Mouse (Mus musculus) urinary bladder, adult 2 months (tissue): ENCODE measurements around the gene Ccdc62. TPM values are rescaled to one million over a fixed set of nuclear protein-coding genes. Genes with fewer than 3 reads are reported as not detected.
A peak's percentile ranks its signal among the peaks of the same experiment; 100 is the strongest.

Source experiments
- DNase-seq: peaks from one replicate; pipeline ENCODE4 v3.0.0; 2022; ENCODE audit warnings: low spot score
- polyA plus RNA-seq: library from polyadenylated mRNA; depleted of rRNA; stranded (reverse); fragments of >200 nt; gene quantifications from 2 replicates; pipeline ENCODE4 v1.2.3, GENCODE M21; 2012

The Ccdc62 gene
- polyA plus RNA-seq, 1 experiment: 15.4 TPM

DNA sequence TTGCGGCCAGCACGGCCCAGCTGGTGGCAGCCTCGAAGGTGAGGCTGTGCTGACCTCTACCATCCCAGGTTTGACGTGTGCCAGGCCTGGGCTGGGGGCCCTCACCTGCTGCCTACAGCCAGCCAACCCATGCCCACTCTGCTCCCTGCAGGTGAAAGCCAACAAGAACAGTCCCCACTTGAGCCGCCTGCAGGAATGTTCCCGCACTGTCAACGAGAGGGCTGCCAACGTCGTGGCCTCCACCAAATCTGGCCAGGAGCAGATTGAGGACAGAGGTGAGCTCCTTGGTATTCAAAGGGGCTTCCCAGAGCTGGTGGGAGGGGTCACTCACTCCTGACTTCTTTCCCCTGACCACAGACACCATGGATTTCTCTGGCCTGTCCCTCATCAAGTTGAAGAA is 70.8 kb downstream of the Ccdc62 start:
- no peak for DNase-seq

DNA sequence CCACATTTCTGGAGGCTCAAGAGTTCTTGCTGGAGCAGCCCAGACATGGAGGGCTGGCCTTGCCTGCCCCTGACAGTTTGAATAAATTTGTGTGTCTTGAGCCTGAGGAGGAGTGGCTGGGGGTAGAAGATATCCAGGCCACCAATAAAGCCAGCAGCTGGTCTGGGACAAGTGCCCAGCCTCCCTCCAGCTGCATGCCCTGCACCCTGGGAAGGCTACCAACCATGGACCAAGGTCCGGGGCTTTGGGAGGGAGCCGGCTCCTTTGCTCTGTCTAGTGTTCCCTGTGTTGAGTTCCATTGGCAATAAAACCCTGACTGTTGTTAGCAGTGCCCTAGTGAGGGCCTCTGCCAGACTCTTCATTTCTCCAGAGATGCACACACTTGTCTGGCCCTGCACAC is 72.4 kb downstream of the Ccdc62 start:
- DNase-seq: peak; percentile 26

GRCm38 (mm10) chr5:124003375-124003774 is 72.9 kb downstream of the Ccdc62 start:
- no peak for DNase-seq

GRCm38 (mm10) chr5:124004356-124005150 is 74.1 kb downstream of the Ccdc62 start:
- DNase-seq: no peak

DNA sequence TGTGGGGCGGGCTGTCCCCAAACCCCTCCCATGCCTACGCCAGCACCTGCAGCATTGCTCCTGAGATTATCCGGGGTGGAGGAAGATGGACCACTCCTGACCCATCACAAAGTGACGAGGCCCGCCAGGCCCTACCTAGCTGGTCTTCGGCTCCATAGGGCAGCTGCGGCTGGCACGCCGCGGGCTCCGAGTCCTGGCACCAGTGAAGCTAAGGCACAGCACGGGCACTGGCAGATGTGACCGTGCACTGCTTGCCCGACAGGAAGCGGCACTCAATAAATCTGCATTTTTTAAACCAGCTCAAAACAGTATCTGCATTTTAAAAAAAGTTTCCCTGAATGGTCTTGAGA is 74.6 kb downstream of the Ccdc62 start:
- no peak for DNase-seq

GRCm38 (mm10) chr5:124005591-124005990 is 75.1 kb downstream of the Ccdc62 start:
- DNase-seq: no peak

DNA sequence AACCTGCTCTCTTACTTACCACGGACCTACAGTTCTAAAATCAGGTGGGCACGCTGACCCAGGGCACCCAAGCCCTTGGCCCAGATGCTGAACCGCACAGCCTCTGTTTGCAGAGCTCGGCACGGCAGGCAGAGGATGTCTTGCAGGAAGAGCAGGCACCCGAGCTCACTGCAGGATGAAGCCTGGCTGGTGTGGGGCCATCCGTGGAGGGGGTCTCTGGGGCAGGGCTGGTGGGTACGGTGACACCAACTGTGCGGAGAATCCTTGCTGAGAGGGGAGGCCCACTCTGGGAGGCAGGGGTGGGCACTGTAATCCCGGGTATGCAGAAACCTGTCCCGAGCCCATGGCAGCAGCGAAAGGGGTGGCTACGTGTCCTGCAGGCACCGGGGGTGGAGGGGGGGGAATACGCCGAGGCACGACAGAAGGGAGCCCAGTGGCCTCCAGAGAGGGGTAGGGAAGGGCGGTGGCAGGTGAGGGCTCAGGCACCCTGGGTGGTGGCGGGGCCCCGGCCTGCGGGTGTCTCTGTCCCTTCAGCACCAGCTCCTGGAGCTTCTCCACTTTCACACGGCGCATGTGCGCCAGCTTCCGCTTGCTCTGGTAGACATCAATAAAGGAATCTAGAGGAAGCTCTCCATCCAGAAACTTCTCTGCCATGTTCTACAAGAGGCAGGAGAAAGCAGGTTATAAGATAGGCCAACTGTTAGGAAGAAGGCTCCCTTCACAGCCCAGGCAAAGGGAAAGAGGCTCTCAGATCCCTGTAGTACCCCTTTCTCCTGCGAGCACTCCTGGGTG is 75.8 kb downstream of the Ccdc62 start:
- DNase-seq: no peak

- peak; percentile 70 for DNase-seq
Observed at GRCm38 (mm10) chr5:124006891-124007491, 76.5 kb downstream of the Ccdc62 start.

DNA sequence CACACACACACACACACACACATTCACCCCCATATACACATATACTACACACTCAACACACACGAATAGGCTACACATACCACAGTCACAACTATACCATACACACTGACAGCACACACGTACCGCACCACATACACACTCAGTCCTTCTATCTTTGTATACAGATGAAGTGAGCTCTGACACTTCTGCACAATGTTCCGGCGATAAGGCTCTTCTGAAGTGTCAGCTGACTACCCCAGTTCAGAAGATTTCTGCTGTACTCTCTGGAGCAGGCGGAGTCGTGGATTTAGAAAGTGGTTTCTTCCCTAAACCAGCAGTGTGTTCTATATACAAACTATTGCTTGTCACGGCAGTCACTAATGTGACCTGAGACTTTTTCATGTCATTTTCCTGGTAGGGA is 79.6 kb downstream of the Ccdc62 start:
- DNase-seq: no peak

GRCm38 (mm10) chr5:124010910-124011655 is 80.6 kb downstream of the Ccdc62 start:
- peak; percentile 34 for DNase-seq

GRCm38 (mm10) chr5:124011927-124012326 is 81.4 kb downstream of the Ccdc62 start:
- DNase-seq: no peak

GRCm38 (mm10) chr5:124012885-124013284 is 82.4 kb downstream of the Ccdc62 start:
- no peak for DNase-seq

DNA sequence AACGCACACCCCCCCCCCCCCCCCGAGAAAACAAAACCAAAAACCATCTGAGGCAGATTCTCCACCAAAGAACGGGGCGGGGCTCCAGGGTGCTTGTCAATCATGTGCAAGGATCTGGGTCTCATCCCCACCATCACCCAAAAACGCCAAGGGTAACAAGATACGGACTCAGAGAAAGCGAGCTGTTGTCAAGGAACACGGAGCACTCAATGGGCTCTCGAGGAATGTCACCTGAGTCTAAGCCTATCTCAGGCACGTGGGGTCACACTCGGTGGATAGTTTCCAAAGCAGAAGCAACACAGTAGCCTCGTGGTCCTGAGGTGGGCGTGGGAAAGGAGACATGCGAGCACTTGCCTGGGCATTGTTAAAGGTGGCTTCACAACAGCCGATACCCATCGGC is 83.3 kb downstream of the Ccdc62 start:
- DNase-seq: no peak

DNA sequence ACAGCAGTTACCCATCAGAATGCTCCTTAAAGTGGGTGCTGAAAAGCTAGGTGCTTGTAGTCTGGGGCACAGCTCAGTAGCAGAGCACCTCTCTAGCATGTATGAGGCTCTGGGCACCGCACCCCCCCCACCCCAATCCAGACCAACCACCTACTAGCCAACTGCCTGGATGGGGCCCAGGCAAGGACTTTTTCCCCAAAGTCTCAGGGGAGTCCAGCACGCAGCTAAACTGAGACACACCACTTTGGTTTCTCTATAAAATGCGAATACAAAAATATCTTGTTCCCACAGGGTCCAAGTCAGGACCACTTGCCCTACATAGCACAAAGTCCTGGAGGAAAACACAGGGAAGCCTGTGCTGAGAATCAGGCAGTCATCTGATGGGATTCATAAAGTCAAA is 83.7 kb downstream of the Ccdc62 start:
- no peak for DNase-seq

GRCm38 (mm10) chr5:124014791-124015251 is 84.3 kb downstream of the Ccdc62 start:
- DNase-seq: no peak

DNA sequence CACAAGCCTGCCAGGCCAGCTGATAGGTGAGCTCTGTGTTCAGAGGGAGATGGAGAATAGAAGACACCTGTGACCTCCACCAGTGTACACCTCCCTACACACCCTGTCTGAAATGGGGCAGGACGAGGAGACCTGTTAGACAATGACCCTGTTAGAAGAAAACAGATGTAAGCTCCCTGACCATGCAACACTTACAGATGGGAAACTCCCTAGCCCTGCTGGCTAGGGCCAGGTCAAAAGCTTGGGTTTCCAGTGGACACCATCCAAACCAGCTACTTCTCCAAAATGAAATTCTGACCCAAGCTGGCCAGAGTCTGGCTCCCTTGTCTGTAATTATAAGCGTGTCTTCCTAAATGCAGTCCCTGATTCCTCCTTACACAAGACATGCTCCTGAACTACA is 85.2 kb downstream of the Ccdc62 start:
- no peak for DNase-seq

DNA sequence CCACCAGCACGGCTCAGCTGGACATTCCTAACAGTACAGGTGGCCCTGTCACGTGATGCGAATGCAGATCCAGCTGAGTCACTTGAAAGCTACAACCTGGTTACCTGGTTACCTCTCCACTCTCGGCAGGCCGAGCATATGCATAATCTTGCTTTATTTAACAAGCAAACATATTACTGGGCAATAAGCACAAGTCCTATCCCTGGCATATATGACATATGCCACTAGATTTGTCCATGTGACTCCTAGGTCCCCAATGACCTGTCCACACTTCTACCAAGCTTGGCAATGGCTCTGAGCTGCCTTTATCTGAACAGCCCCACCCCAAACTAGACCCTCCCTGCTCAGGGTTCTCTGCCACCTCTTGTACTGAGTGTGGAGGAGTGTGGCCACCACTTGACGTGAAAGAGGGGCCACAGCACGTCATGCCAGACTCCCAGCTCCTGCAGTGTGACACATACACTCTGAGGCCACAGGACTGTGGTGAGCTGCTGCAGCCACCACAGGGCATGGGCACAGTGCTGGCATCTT is 85.9 kb downstream of the Ccdc62 start:
- DNase-seq: no peak

- no peak for DNase-seq
Observed at GRCm38 (mm10) chr5:124017941-124018340, 87.5 kb downstream of the Ccdc62 start.

DNA sequence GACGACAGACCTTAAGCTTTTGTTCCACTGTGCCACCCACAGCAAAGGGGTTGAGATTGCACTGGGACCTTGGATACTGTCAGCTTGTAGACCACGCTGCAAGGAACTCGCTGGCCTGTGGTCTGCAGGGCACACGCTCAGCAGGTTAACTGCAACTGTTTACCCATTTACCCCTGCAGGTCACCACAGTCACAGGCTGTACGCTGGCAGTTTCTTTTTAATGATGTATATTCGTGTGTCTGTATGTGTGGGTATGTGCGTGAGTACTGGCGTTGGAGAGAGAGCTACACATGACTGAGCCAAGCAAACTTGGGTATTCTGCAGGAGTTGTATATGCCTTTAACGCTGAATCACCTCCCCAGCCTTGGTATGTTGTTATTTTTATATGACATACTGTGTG is 88.2 kb downstream of the Ccdc62 start:
- no peak for DNase-seq
